Mouse (Mus musculus): Measurements from ENCODE around the gene Gm49345.

DNA sequence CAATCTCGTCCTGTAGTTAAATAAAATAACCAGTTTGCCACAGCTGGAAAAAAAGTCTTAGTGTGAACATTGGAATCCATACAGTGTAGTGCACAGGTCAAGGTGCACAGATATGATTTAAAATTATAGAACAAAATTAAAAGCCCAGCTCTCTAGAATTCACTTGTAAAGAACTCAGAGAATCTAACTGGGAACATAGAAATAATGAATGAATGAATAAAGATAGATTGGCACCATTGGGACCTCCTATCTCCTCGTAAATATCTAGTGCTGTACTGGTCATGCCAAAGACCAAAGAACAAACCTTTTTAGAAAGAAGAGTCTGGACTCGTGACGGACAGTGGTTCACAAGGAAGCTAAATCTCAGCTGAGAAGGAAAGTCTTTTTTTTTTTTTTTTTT lies 83.8 kb downstream of the Gm49345 start, which contains the start of gene Zfp748:
- TF ChIP-seq CTCF (conservative IDR thresholded peaks at IDR 0.05; ENCODE audit: insufficient read depth, insufficient read length, low read depth, low read length) (no peak), POLR2A (IDR thresholded peaks at IDR 0.05; ENCODE audit: low read depth, low read length) (no peak)
